Mouse (Mus musculus) left cerebral cortex, postnatal 4 days (tissue): ENCODE results near the gene Adh4. TPM values are rescaled to one million over a fixed set of nuclear protein-coding genes. Genes with fewer than 3 reads are reported as not detected.
"Not testable (repeated sequence)": the region's sequence is repeated elsewhere in the genome, so short reads cannot be mapped to it uniquely, and the experiment has no call there.

Experiments
- DNase-seq: peaks from one replicate; pipeline ENCODE4 v3.0.0-alpha.2; 2022
- intact Hi-C: fragments of 180-260 bp; cut with DNase I; formaldehyde crosslinking; loops from one replicate; pipeline ENCODE4 v1.15.1; 2025
- total RNA-seq, 2 experiments: library from RNA; stranded (reverse); gene quantifications; 2 replicates each; pipeline ENCODE4 v1.2.3; 2021

Adh4 gene
- not detected for total RNA-seq

DNA sequence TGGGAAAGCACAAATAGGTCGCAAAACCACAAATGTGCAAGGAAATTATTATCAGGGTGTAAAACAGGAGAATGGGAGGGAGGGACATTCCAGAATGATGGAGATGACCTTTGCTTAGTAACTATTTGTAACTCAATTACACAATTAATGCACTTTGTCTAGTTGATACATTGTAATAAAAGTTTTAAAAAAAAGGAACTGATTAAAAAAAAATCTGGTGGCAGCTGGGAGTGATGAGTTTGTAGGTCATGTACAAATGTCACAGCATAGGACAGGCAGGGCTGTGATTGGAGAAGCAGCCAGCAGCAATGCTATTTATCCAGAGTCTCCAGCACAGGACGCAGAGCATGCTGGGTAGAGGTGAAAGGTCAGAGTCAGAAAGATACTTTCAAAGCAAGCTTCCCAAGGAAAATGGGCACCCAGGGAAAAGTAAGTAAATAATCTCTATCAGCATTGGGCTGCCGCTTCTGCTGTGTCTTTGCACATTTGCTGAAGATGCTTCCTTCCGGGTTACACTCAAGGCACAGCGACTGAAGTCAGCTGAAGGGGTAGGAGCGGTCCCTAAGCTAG is at the start of gene Adh4:
Gene Adh4 (plus strand): TSS at position 346 of the 570 bp plus-strand sequence.
- DNase-seq = no peak
- intact Hi-C loops = no loop called here

DNA sequence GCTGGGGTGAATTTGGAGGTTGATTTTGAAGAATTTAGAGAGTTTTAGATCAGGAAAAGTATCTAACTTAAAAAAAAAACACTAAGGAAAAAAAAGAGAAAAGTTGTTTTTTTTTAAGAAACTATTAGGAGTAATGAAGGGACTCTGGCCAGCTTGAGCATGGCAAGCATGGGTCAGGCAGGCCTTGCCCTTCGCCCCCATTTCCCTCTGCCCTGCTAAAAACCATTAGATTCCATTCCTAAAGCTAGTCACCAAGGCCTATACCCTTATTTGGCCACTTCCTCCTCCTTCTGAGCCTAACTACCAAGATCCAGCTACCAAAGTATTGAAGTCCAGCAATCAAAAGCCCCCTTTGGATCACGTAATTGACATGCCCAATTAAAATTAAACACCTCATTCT is 49.1 kb upstream of the Adh4 start:
- intact Hi-C loops = no loop called here
- no peak for DNase-seq

DNA sequence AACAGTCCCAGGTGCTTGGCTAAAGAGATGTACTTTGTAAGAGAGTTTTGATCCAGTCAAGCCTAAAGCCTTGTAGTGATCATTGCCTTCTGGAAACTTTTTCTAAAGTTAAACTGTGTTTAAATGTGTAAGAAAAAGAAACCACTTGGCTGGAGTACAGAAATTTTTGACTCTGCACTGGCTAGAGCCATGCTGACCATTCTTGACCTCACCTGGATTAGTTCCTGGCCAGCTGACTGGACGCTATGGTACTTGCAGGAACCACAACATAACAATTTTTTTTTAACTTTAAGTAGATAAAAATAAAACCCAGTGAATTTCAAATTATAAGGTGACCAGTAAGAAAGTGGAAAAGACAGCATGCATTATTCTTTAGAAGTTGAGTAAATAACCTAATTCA is 45.7 kb upstream of the Adh4 start:
- intact Hi-C loops = no loop called here

DNA sequence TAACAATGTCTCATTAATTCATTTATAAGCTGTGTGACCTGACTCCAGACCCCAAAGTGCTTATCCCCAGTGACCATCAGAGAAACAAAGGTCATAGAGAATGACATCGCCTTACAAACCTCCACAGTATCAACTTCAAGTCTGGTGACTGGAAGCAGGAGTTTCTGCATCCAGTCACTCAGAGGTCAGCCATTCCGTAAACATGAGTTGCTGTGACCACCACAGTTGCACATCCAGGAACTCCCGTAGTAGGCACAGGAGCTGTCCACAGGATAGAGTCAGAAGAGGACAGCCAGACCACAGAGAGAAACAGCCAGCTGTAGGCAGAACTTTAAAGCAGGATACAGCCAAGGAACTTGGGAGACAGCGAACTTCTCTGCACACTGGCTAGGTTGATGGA is 45.0 kb upstream of the Adh4 start:
- DNase-seq, intact Hi-C loops: not testable (repeated sequence)

More for the DNA sequence above, 45.7 kb upstream of the Adh4 start:
- no peak for DNase-seq

DNA sequence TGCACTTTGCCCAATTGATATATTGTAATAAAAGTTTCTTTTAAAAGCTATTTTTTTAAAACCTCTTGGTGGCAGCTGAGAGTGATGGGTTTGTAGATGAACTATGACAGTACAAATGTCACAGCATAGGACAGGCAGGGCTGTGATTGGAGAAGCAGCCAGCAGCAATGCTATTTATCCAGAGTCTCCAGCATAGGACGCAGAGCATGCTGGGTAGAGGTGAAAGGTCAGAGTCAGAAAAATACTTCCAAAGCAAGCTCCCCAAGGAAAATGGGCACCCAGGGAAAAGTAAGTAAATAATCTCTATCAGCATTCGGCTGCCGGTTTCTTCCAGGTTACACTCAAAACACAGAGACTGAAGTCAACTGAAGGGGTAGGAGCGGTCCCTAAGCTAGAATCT is 41.3 kb upstream of the Adh4 start:
- DNase-seq = no peak
- intact Hi-C loops = no loop called here

DNA sequence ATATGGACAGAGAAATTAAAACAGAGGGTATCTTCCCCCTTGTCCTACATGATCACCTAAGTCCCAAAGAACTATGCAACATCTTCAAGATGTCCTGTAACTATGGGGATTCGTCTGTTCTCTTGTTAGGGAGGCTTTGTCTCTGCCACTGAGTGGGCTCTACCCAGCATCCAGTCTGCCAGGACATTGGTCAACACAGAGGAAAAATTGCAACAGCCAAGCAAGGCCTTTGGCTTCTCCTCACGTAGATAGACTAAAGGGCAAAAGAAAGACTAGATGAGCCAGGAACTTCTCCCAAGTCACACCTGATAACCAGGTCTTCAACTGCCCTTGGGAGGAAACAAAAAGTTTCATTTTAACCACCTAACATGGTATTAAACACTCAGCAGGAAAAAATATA is 40.1 kb upstream of the Adh4 start:
- intact Hi-C loops = no loop called here
- DNase-seq = no peak

DNA sequence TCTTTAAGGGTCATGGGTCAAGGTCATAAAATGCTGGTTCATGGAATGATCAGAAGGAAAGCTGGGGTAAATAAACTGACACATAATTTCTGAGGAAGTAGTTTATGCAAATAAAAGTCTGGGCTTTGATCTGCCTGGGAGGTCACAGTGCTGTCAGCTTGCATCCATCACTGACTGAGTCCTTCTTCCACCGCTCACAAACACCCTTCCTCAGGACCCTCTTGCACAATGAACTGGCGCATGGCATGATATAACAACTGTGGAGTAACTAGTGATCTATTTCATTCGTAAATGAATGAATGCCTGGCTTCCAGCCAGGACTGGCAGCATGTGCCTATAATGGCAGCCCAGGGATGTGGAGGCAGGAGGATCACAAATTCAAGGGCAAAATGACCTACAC is 34.1 kb upstream of the Adh4 start:
- DNase-seq = peak; percentile 27
- intact Hi-C loops = no loop called here

DNA sequence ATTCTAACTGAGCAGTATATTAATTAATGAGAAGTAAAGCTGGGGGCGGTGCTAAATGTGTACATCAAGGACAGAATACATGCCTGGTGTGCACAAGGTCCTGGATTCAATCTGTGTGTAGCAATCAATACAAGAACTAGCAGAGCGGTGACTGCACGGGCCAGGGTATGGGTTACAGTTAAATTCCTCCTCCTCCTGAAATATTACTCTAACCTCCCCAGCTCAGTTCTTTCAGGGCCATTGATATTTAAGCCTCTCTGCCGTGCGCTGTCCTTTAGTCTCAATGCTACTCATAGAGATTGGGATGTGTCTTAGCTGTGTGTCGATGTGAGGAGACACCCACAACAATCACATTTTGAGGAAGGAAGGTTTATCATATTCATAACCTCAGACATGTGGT is 28.1 kb upstream of the Adh4 start:
- no peak for DNase-seq
- intact Hi-C loops = no loop called here

DNA sequence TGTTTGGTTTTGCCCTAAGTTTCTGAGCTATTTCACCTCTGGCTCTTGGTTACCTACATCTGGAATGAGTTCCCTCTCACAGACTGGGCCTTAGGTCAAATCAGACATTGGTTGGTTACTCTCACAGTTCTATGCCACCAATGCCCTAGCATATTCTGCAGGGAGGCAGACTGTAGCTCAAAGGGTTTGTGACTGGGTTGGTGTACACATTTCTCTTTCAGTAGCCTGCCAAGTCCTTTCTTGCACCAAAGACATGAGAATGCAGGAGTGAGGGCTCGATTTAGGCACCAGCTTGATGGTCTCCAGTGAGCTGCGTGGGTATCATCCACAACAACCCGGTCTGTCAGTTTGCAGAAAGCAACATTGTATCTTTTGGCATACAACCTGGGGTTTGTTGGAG is 10.4 kb upstream of the Adh4 start:
- no peak for DNase-seq
- intact Hi-C loops = loop anchor here (10.0 kb wide), 1 partner anchor 210 kb away; the partner anchor contains the start of gene 4930579F01Rik

DNA sequence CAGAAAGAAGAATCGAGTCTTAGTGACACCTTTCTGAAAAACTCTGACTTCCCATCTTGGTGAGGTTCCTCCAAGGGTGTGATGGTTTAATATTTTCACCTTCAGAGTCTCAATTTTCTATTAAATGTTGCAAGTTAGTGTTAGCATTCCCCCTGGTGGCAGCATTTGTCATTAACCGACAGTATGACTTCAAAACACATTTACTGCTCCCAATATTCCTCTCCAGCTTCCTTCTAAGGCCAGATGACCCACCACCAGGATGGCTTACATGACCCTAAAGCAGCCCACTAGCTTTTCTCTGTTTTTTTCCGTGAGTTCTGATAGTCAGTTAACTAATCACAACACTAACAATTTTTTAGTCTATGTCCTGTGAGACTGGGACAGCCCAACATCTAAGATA is 9.9 kb upstream of the Adh4 start:
- intact Hi-C loops = loop anchor here (10.0 kb wide), 1 partner anchor 211 kb away; the partner anchor contains the start of gene 4930579F01Rik
- DNase-seq = peak; percentile 51

DNA sequence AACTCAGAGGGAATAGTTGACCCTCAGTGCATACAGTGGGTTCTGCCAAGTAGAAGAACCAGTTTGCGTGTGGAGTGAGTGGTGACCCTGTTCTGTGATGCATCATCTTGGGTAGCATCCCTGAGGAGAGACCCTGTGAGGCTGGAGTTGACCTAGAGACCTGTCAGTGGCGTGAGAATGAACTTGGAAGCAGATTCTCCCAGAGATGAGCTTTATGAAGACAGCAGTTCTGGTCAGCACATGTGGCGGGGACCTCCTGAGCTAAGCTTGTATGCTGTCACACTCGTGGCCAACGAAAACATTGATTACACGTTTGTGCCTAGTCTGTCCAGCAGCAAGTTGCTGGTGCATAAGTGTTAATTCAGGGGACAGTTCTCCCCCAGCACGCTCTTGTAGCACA is 9.4 kb upstream of the Adh4 start:
- no peak for DNase-seq
- intact Hi-C loops = loop anchor here (10.0 kb wide), 1 partner anchor 211 kb away; the partner anchor contains the start of gene 4930579F01Rik

DNA sequence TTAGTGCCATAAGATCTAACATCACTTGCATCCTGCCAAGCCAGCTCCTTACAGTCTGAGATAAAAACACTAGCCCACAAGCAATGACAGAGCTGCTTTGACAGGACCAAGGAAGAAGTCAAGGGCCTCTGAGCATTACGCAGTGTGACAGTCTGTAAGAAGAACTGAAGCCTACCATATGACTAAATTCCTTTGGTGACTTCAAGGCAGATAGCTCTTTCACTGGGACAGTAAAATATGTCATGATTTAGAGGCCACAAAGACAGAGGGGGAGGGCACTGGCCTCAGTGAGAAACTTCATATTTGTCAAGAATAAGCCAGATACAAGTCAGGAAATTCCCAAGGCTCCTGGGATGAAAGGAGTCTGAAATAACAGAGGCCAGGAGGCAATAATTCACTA is 7.3 kb upstream of the Adh4 start:
- DNase-seq = no peak
- intact Hi-C loops = loop anchor here (10.0 kb wide), 1 partner anchor 213 kb away; the partner anchor contains the start of gene 4930579F01Rik

DNA sequence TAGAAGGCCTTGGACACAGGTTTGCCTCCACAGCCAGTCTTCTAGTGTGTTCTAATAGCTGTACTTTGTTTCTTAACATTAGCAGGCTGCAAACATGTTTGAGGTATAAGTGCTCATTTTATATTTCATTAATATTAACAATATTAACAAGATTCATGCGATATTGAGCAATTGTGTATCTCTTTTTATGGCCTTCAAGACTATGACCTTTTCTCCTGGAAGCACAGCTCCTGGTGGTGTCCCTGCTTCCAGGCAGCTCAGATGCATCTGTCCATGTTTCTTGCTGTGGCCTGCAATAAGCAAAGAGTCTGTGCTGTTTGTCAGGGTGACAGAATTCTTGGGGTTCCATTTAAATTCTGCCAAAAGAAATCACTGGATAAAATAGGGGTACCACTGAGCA is 5.7 kb upstream of the Adh4 start:
- intact Hi-C loops = loop anchor here (10.0 kb wide), 1 partner anchor 215 kb away; the partner anchor contains the start of gene 4930579F01Rik
- DNase-seq = no peak

DNA sequence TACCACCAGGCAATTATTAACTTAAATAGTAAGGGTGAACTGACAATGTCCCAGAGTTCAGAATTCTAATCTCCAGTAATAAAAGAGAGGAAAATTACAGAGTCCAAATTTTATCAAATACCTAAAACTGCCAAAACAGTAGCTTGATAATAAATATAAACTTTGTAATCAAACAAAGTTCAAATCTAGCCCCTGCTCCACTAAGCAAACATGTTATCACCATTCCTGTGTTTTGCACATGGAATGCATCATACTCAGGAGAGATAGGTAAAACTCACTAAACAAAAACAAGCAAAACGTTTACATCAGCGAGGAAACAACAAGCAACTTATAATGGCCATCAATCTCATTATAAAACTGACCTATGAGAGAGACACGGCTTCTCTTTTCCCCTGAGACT is 5.1 kb upstream of the Adh4 start:
- intact Hi-C loops = no loop called here
- DNase-seq = no peak

DNA sequence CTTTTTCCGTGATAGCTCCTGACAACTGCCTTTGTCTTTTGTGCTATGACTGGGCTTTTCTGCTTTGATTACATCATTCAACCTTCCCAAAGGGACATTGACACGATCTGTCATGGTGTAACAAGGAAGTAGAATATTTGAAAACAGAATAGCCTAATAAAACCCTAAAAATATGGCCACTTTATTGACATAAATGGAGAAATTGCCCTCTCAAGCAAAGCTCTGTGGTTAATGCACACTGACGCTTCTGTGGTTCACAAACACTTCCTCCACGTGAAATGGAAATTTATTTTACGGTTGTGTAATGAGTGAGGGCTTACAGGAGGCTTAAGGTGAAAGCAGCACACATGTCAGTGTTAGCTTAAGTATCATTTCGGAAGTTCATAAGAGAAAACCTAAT is 4.1 kb downstream of the Adh4 start:
- intact Hi-C loops = no loop called here
- no peak for DNase-seq

DNA sequence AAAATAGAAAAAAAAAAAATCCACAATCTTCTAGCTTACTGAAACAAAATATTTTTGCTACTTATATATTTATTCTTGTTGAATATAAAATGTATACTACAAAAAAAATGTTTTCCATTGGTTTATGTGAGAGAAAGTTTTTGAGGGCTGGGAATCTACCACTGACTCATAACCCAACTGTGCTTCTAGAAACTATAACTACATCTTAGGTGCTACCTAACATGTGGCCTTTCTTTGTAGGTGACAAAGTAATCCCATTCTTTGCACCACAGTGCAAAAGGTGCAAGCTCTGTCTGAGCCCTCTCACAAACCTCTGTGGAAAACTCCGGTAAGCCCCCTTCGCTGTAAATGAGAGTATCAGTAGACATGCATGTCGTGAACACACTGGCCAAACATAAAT is 5.1 kb downstream of the Adh4 start:
- DNase-seq = no peak
- intact Hi-C loops = no loop called here

DNA sequence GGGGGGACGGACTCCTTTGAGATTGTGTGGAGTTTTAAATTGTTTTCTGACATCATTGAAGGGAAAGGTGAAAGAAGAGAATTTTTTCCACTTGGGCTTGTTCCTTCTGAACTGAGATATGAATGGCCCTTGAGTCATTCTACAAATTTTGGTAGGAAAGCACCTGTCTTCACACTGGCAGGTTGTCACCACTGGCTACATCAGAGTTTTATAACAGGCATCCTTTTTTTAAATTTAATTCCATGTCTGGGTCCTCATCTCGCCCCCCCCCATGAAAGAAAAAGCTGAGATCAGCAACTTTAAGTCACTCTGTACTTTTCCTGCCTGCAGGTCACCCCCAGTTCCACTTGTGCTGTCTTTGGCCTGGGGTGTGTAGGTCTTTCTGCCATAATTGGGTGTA is 8.4 kb downstream of the Adh4 start:
- DNase-seq = no peak
- intact Hi-C loops = no loop called here

DNA sequence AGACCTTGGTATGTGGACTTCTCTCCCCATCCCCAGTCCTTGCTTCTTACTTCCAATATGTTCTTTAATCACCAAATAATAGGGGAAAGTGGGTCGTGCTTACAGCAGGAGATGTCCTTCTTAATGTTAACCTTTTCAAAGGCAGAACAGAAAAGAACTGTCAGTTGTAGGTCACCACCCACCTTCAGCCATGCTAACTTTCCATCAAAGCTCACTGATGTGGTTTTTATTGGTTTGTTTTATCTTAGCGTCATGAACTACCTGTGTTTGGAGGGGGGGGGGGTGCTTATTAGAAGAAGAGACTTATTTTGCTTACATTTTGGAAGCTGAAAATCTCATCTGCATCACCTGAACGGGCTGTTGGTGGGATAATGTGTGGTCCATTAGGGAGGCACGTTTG is 9.0 kb downstream of the Adh4 start:
- intact Hi-C loops = no loop called here
- no peak for DNase-seq

DNA sequence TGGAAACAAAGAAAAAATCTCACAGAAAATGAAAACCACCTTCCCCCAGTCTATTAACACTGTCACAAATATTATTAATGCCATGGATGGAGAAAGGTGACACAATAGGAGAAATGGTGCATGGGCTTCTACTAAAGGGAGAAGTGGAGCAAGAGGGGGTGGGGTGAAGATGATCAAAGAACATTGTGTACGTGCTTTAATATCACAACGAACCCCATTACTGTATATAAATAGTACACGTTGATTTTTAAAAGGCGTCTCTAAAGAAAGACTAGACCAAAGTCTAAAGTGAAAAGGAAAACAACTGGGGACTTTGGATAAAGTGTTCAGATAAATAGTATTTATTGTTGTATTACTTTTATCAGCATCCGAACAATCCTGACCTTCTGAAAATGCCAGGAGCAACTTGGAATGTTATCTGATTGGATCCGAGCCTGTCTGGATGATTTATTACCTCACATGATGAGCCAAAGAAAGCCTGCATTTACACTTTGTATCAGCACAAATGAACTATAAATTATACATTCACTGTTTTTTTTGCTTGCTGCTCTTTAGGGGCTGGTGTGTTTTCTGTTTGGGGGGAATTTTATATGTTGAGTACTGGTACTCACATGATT is 15.2 kb downstream of the Adh4 start:
- intact Hi-C loops = loop anchor here (5.0 to 10.0 kb wide), 2 partner anchors 233 to 656 kb away; no protein-coding TSS in a partner anchor

DNA sequence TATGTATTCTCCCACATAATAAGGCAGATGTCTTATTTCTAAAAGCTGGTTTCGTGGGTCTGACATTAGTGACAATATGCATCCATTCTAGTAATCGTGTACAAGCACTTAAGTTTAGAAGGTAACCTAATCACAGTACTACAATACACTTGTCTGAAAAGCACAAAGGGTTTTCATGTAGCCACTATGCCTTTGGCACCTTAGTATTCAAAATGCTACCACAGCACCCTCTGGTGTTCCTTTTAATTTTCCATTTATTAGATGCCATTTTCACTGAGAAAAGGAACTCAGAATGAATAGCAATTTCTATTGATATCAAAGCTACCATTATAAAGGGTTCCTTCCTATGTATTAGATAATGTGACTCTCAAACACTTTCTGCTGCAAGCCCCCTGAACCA is 16.6 kb downstream of the Adh4 start:
- no peak for DNase-seq

More for the DNA sequence above, 15.2 kb downstream of the Adh4 start:
- DNase-seq = no peak

DNA sequence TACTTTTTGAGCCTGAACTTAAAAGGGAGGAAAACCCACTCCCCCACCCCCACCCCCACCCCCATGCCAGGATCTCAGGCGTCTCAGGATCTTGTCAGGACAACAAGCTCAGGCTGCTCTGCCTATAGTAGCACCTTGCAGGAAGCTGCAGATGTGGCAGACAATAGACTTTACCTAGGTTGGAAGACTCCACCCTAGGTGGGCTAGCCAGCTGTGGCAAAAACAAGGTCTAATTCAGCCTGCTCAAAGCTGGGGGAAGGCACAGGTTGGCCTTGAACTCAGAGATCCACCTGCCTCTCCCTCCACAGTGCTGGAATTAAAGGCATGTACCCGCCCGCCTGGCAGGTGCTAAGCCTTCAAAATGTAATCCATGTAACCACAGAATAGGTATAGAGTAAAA is 23.4 kb downstream of the Adh4 start:
- no peak for DNase-seq
- intact Hi-C loops = loop anchor here (10.0 kb wide), 1 partner anchor 664 kb away; no protein-coding TSS in a partner anchor

More for the DNA sequence above, 16.6 kb downstream of the Adh4 start:
- intact Hi-C loops = loop anchor here (5.0 to 10.0 kb wide), 2 partner anchors 235 to 657 kb away; no protein-coding TSS in a partner anchor

DNA sequence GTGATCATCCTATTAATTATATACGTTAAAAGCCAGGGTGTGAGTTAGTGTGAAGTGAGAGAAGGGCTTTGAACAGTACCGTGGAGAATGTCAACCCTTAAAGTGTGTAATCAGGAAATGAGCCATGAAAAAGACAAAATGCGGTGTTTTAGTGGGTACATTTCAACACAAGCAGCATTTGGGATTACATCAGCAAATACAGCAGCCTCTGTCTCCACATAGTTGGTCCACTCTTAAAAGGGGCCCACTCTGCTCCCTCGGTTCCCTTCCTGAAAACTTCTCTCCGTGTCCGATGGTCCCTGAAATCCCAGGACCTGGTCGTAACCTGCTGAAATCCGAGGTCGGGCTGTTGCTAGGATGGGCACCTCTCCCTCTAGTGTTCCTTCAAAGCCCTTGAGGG is 26.9 kb downstream of the Adh4 start:
- no peak for DNase-seq
- intact Hi-C loops = no loop called here
